Mouse (Mus musculus) layer of hippocampus, adult 2 months (tissue): ENCODE data around the gene Ppm1h. TPM values are rescaled to one million over a fixed set of nuclear protein-coding genes. Genes with fewer than 3 reads are reported as not detected.

Source experiments
- DNase-seq, 2 experiments: peaks; one replicate each; pipeline ENCODE4 v3.0.0; 2022; ENCODE audit warnings: low spot score in 2 of 2
- H3K27ac ChIP-seq: fragments of 200-600 bp; 2 replicates; pipeline ENCODE4 v1.8.1; 2022
- H3K4me3 ChIP-seq: fragments of 200-600 bp; 2 replicates; pipeline ENCODE4 v1.8.1; 2022; ENCODE audit warnings: mild to moderate bottlenecking
- CTCF ChIP-seq: fragments of 200-600 bp; conservative IDR thresholded peaks from 2 replicates; pipeline ENCODE4 v1.8.1; 2022; ENCODE audit warnings: antibody characterized with exemption, mild to moderate bottlenecking, moderate library complexity
- total RNA-seq, 2 experiments: library from RNA; stranded (reverse); gene quantifications; 2 replicates each; pipeline ENCODE4 v1.2.3; 2021

Ppm1h gene
- total RNA-seq, 2 experiments from 2014 or later, result 74.8 to 75.3 TPM

DNA sequence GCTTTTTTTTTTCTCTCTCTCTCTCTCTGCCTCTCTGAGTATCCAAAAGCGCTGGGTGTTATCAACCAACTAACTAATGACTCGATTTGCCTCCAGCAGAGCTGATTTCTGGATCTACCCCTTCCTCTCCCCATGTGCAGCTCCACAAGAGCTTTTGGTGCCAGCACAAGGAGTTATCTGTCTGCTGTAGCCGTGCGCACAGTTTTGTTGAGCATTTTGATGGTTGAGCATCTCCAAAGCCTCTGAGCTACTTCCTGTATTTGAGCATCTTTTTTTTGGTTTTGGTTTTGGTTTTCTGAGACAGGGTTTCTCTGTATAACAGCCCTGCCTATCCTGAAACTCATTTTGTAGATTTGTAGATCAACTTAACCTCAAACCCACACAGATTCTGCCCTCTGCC, 60.5 kb downstream of the Ppm1h start:
- TF ChIP-seq CTCF, result no peak
- H3K4me3 ChIP-seq, result no peak overlapping the region
- no peak for DNase-seq

DNA sequence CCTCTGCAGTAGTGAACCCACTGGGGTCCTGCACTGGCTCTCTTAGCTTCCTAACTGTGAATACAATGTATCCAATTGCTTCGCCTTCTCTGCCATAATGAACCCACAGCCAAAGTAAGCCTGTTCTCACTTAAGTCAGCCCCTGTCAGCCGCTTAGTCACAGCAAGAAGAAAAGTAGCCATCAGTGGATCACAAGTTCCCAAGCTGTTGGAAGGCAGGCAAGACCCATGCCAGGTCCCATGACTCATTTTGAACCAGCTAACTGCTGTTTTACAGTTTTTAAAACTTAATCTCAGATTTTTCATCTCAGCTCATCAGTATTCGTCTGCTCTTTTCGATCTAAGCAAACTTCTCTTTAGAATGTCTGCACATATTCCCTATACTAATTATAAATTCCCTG, 61.6 kb downstream of the Ppm1h start:
- TF ChIP-seq CTCF, result no peak
- DNase-seq, result no peak
- Histone ChIP-seq H3K27ac (peak overlapping the region; percentile 86; the same call in 1 of the 2 replicates), H3K4me3 (no peak overlapping the region)

More for the DNA sequence above, 60.5 kb downstream of the Ppm1h start:
- H3K27ac ChIP-seq, result peak overlapping the region; percentile 84

DNA sequence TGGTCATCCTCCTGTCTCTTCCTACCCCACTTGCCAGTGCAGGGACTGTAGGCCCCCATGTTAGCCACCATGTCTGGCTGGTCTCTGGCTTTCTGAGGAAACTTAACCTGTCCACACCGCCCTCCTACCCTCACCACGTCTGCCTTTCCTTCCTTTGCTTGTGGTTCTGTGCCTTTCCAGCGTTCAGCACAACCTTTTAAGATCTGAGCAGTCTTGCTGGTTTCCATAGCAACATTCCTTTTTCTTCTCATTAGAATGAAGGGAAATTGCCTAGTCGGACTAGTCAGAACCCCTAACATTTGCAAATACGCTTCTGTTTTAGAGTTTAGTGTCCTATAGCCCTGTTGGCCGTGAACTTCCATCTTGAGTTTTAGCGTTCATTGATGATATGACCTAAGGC, 62.6 kb downstream of the Ppm1h start:
- peak overlapping the region; percentile 86 for H3K27ac ChIP-seq
- no peak overlapping the region for H3K4me3 ChIP-seq
- no peak for DNase-seq
- TF ChIP-seq CTCF, result no peak

DNA sequence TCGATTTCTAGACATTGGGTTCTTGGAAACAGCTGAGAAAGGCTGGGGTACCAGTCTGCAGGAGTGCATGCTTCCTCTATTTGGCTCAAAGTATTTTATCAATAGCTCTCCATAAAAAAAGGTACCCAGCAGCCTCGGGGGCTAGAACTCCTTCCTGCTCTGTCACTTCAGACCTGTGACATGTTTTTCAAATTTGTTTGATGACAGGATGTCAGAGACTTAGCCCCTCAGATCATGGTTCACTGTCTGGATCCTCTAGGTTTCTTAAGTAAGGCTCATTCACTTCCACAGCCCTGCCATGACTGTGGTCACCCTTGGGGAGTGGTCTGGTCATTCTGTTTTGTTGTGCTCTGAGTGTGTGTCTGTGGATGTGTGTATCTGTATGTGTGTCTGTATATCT, 63.6 kb downstream of the Ppm1h start:
- H3K27ac ChIP-seq, result peak overlapping the region; percentile 86
- no peak for TF ChIP-seq CTCF
- no peak for DNase-seq
- no peak overlapping the region for H3K4me3 ChIP-seq

DNA sequence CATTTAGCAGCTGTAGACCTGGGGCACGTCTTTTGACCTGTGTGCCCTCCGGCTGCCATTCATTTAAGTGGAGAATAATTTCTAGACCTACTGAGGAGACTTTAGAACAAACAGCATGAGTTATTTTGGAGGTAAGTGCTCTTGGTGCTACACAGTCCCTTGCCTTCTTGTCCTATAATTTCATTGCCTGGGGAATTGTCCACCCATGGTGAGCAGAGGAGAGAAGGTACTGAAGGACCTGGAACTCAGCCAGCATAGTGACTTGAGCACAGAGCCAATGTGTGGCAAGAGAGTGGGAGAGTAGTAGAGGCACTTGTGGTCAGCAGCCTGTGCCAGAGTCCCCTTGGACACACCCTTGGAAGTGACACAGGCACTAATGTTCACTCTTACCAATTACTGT, 64.8 kb downstream of the Ppm1h start:
- TF ChIP-seq CTCF, result no peak
- no peak overlapping the region for H3K4me3 ChIP-seq
- H3K27ac ChIP-seq, result no peak overlapping the region
- DNase-seq, result no peak

DNA sequence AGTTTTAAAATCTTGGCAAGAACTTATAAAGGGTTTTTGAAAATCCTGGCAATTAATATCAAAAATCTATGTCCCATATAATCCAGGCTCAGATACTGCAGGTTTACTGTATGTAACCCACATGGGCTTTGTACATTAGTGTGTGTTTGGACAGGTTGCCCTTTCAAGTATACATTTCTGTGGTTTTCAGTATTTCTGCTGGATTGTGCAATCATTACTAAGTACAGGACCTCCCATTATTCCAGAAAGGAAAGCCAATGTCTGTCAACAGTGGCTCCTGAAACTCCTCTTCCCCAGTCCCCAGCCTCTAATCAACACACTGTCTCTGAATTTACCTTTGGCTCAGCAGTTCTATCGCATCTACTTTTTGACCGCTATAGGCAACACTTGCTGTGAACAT, 66.4 kb downstream of the Ppm1h start:
- H3K27ac ChIP-seq, result no peak overlapping the region
- no peak overlapping the region for H3K4me3 ChIP-seq
- no peak for DNase-seq
- TF ChIP-seq CTCF, result no peak

DNA sequence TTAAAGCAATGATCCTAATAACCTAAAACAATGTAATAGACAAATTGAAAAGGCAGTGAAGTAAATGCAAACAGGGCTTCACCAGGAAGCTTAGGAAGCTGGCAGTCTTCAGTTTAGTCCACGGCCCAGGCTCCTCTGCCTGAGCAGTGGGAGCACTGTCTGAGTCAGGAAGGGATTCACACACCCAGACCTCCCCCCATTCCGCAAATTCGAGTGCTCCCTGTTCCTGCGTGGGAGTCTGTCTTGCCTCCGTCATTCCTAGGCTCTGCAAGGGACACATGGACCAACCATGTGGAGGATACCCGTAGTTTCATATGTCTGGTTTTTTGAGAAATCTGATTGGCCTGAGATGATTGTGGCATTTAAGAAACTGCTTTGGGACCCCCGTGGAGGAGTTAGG, 67.6 kb downstream of the Ppm1h start:
- no peak overlapping the region for H3K4me3 ChIP-seq
- H3K27ac ChIP-seq, result peak overlapping the region; percentile 32; the same call in 1 of the 2 replicates
- no peak for DNase-seq
- TF ChIP-seq CTCF, result no peak

DNA sequence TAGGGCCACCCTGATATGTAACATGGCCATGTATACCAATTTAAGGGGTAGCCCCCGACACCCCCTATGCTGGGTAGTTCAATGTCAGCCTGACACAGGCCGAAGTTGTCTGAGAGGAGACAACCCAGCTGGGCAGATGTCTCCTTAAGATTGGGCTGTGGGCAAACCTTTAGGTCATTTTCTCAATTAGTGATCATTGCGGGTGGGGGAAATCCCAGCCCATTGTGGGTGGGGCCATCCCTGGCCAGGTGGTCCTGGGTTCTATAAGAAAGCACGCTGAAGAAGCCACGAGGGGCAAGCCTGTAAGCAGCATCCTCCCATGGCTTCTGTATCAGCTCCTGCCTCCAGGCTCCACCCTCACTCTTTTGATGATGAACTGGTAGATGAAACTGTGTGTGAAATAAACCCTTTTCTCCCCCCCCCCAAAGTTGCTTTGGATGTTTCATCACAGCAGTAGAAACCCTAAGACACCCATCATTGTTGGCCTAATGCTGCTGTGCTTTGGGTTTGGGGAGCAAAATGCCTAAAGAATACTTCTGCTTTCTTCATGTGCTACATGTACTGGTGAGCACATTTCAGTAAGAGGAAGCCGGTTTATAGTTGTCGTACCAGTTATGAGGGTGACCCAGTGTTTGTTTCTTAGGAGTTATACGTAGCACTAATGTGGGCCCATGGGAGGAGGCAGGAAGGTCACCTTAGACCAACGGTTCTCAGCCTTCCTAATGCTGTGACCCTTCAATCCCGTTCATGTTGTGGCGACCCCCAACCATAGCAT, 68.8 kb downstream of the Ppm1h start:
- TF ChIP-seq CTCF, result no peak
- H3K4me3 ChIP-seq, result no peak overlapping the region
- no peak overlapping the region for H3K27ac ChIP-seq
- no peak for DNase-seq

DNA sequence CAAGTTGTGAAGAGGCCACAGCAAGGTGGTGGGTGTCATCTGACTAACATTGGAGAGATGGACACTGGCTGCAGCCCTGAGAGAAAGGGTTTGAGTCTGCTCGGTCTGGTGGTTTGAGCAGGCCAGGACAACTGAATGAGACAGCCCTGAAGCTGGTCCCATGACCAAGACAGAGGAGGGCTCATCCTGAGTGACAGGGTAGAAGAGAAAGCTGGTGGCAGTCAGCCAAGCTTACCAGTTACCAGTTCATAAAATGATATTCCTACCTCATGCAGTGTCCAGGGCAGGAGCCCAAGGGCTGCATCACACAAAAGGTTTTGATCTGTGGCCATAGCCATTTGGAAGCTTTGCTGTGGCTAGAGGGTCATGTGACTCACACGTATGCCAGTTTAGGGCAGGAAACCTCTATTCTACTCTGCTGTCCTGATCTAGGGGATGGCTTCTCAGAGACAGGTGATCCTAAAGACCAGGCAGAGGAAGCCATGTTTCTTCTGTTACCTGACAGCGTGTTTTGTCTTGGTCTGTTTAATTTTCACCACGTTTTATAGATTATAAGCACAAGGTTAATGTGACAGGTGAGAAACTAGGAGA, 69.9 kb downstream of the Ppm1h start:
- no peak overlapping the region for H3K27ac ChIP-seq
- no peak for DNase-seq
- no peak for TF ChIP-seq CTCF

DNA sequence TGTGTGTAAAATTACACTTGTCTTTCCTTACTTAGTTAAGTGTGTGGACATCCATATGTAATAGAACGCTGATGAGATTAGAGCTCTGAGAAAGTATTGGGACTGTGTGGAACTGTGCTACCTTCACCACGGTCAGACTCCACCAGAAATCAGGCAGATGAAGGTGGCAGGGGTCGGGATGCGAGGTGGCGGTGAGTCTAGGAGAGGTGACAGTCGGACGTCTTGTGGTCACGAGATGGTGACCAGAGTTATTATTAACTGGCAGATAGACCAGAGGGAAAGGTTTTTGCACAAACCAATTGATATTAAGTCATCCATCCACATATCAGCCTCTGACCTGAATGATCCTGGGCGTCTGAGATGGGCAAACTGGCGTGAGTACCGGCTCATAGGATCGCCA, 70.5 kb downstream of the Ppm1h start:
- H3K4me3 ChIP-seq, result no peak overlapping the region
- no peak overlapping the region for H3K27ac ChIP-seq
- no peak for TF ChIP-seq CTCF
- DNase-seq, result no peak

More for the DNA sequence above, 69.9 kb downstream of the Ppm1h start:
- no peak overlapping the region for H3K4me3 ChIP-seq

DNA sequence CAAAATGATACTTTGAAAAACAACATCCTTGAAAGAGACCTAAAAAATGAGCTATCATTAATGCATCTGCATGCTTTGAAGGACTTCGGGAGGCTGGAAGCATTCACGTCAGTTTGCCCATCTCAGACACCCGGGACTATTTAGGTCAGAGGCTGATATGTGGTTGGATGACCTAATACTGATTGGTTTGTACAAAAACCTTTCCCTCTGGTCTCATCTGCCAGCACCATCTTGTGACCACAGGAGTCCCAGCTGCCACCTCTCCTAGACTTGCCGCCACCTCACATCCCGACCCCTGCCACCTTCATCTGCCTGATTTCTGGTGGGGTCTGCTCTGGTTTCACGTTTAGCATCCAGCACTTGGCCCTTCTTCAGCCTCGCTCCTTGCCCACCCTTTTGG, 71.3 kb downstream of the Ppm1h start:
- no peak for TF ChIP-seq CTCF
- no peak overlapping the region for H3K4me3 ChIP-seq
- DNase-seq, result no peak
- H3K27ac ChIP-seq, result 0 out of 2 replicates have a peak overlapping the region, but pooled peaks have one; percentile 14

DNA sequence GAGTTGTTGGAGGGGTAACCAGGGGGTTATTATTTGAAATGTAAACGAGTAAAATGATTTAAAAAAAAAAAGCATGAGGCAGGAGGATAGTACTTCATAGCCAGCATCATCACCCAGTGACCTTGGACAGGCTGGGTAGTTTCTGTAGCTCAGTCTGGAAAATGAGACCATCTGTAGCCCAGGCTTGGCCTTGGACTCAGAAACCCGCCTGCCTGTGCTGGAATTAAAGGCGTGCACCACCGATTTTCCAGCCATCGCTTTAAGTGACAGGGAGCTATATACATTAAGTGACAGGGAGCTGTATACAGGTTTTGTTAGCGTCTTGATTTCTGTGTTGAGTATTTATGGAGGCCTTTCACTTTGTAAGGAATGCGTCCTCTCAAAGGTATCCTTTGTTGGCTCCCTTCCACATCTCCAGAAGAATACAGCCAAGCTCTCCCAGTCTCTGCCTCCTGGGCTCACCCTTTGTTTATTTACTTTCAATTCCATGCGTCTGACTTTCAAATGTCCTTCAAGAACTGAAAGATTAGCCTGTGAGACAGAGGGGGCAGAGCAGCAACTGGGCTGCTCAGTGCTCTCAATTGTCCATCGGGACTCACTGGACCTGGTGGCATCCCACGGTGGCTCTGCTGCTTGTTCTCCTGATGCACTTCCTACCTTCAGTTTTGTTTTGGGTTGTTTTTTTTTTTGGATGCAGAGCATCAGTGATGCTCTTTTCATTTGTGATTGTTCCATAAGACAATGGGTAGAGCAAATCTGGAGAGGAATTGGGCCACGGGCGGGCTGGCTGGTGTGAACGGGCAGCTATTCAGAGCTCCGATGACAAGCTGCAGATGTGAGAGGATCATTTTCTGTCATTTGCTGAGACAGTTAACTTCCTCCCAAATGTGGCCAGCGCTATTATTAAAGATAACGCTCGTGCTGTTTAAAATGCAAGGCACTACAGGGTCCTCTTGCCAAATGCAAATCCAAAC, 74.7 kb downstream of the Ppm1h start:
- no peak for DNase-seq
- Histone ChIP-seq H3K27ac (peak overlapping the region; percentile 11), H3K4me3 (no peak overlapping the region; the same call in 1 of the 2 replicates)
- no peak for TF ChIP-seq CTCF

DNA sequence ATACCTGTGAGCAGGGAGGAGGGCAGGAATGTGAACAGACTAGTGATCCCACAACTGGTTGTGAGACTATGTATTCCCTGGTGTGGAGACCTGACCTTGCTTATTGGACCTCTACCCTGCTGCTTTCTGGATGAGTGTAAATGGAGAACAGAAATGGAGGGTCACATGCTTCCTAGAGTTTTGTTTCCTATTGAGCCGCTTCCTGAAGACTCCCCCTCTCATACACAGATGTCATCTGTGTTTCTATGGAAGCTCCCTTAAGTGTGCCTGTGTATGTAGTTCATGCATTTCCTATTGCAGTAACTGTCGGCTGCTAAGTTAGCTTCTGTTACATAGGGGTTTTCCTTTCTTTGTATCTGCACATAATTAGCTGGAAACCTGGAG, 75.4 kb downstream of the Ppm1h start:
- no peak for DNase-seq
- Histone ChIP-seq H3K4me3 (no peak overlapping the region), H3K27ac (peak overlapping the region; percentile 11)
- no peak for TF ChIP-seq CTCF
